Mouse (Mus musculus): Measurements from ENCODE around the gene Gm8857. TPM values are rescaled to one million over a fixed set of nuclear protein-coding genes. Genes with fewer than 3 reads are reported as not detected.
"Not testable (repeated sequence)": the region's sequence is repeated elsewhere in the genome, so short reads cannot be mapped to it uniquely, and the experiment has no call there.

Gene Gm8857
- not detected in 2 replicates for polyA plus RNA-seq (2012; ENCODE audit: insufficient read depth, low replicate concordance)

DNA sequence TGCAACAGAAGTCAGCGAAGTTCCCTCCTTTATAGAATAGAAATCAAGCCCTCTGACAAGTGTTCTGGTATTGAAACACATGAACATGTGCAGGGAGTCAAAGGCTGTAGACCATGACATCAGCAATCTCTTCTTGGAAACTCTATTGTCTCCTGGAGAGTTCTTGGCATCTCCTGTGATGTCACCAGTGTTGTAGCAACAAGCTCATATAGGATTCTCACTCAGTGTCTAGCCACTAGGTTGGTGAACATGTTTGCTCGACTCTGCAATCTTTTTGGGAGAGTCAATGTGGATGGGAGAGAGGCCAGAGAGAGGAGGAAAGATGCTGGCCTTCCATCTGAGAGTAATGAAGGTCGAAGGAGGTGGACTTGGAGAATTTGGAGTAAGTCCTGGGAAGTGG is at the start of gene Gm8857, which contains the start of gene Gm8871:
Gene Gm8857, plus strand, starts transcription at position 303 of the 400 bp plus-strand sequence.
Gene Gm8871, plus strand, starts transcription at position 301 of the 400 bp plus-strand sequence.
- not testable (repeated sequence) for H3K9me3 ChIP-seq; H3K36me3 ChIP-seq (replicated peaks; ENCODE audit: low read length); H3K4me3 ChIP-seq (replicated peaks); H3K27me3 ChIP-seq (replicated peaks); H3K4me1 ChIP-seq

DNA sequence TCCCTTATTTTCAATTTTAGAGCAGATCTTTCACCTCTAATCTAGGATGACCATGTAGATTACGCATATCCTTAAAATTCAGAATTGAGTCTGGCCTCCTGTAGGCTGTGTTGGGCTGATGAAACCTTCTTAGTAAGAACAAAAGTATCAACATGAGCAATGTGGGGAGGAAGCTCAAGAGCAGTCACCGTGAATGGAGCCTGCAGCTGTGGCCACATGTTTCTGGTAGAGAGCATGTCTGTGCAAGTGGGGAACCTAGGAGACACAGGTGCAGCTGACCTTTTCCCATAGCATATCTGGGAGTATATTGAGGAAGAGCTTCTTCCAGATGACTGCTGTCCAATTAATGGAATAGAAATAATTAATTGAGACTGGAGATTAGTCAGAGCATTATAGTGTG is 5.9 kb downstream of the Gm8857 start:
- H3K36me3 ChIP-seq (replicated peaks; ENCODE audit: low read length); H3K27me3 ChIP-seq (replicated peaks): not testable (repeated sequence)

DNA sequence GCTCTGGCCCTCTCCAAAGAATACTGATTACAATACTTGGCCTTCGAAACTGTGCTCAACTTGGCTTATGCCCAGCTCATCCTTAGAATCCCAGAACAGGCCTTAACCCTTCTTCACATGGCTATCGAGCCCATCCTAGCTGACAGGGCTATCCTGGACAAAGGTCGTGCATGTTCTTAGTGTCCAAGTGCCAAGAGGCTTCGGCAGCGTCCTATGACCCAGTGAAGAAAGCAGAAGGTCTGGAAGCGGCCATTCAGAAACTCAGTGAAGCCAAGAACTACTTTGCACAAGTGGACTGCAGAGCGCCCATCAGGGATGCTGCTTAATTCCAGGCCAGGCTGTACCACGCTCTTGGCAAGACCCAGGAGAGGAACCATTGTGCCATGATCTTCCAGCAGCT is 10.4 kb downstream of the Gm8857 start:
- not testable (repeated sequence) for H3K36me3 ChIP-seq (replicated peaks; ENCODE audit: low read length); H3K4me1 ChIP-seq; H3K4me3 ChIP-seq (replicated peaks); H3K27me3 ChIP-seq (replicated peaks); H3K9me3 ChIP-seq

More for the DNA sequence above, 5.9 kb downstream of the Gm8857 start:
- H3K9me3 ChIP-seq; H3K4me1 ChIP-seq; H3K4me3 ChIP-seq (replicated peaks): not testable (repeated sequence)

Other genes starting within 250 kb of the Gm8857 start
- gene Gm8871, start within 50 bp of the Gm8857 start, polyA plus RNA-seq (2012; ENCODE audit: insufficient read depth, low replicate concordance), result not detected in 2 replicates
- gene Gm8879, start 179.8 kb downstream of the Gm8857 start, polyA plus RNA-seq (2012; ENCODE audit: insufficient read depth, low replicate concordance), result not detected in 2 replicates
- not detected in 2 replicates for gene Gm5861, start 235.3 kb downstream of the Gm8857 start, polyA plus RNA-seq (2012; ENCODE audit: insufficient read depth, low replicate concordance)

Measured in megakaryocyte, embryonic 14.5 days (primary cell).